Mouse (Mus musculus) G1E (cell line): ENCODE results near the gene Hist1h2ai. TPM values are rescaled to one million over a fixed set of nuclear protein-coding genes. Genes with fewer than 3 reads are reported as not detected.
"Not testable (repeated sequence)": the region's sequence is repeated elsewhere in the genome, so short reads cannot be mapped to it uniquely, and the experiment has no call there.

ENCODE experiments used
- ATAC-seq: 2 replicates; pipeline ENCODE4 v1.8.0; 2016; ENCODE audit warnings: mild to moderate bottlenecking; ENCODE audit not compliant: insufficient number of reproducible peaks, poor library complexity, low FRiP score, severe bottlenecking; ENCODE audit errors: extremely low read depth
- DNase-seq: peaks from one replicate; pipeline ENCODE4 v3.0.0; 2012; ENCODE audit warnings: low spot score
- H3K27me3 ChIP-seq: 2 replicates; pipeline ENCODE4 v1.6.1; 2012; ENCODE audit warnings: mild to moderate bottlenecking, low read length, inconsistent platforms; ENCODE audit not compliant: insufficient read depth
- H3K36me3 ChIP-seq: replicated peaks from 2 replicates; pipeline ENCODE3; 2012; ENCODE audit warnings: mild to moderate bottlenecking, inconsistent platforms
- H3K4me1 ChIP-seq: 2 replicates; pipeline ENCODE4 v1.6.1; 2012; ENCODE audit warnings: low read depth, low read length, inconsistent platforms, mixed read lengths; ENCODE audit not compliant: insufficient read depth
- H3K4me3 ChIP-seq: 2 replicates; pipeline ENCODE4 v1.5.1; 2012; ENCODE audit warnings: low read depth, mild to moderate bottlenecking, inconsistent platforms, low read length, moderate library complexity, mixed read lengths
- H3K9me3 ChIP-seq: replicated peaks from 2 replicates; pipeline ENCODE4 v1.6.1; 2012; ENCODE audit warnings: inconsistent platforms
- CTCF ChIP-seq: IDR thresholded peaks from 2 replicates; pipeline ENCODE4 v1.5.1; 2012; ENCODE audit warnings: low read depth, low read length, inconsistent platforms, mixed read lengths
- GATA1 ChIP-seq: IDR thresholded peaks from 2 replicates; pipeline ENCODE4 v1.6.1; 2012; ENCODE audit warnings: borderline replicate concordance, low read length, inconsistent platforms, mixed read lengths
- GATA2 ChIP-seq: IDR thresholded peaks from 2 replicates; pipeline ENCODE4 v1.6.1; 2012; ENCODE audit warnings: low read depth, low read length, inconsistent platforms, borderline replicate concordance
- POLR2AphosphoS5 ChIP-seq: IDR thresholded peaks from 2 replicates; pipeline ENCODE4 v1.6.1; 2012; ENCODE audit warnings: low read depth, low read length, inconsistent platforms; ENCODE audit not compliant: insufficient replicate concordance
- TAL1 ChIP-seq: conservative IDR thresholded peaks from 2 replicates; pipeline ENCODE4 v1.6.1; 2012; ENCODE audit warnings: low read depth, low read length, inconsistent platforms, mixed read lengths
- polyA plus RNA-seq: library from polyadenylated mRNA; stranded (reverse); fragments of >175 nt; gene quantifications from 2 replicates; pipeline ENCODE4 v1.2.3, GENCODE M21; 2012
- total RNA-seq, 2 experiments: library from RNA; stranded (forward) in 1 of 2; stranded (reverse) in 1 of 2; fragments of 200-1000 nt in 1 of 2; fragments of >200 nt in 1 of 2; fragmentation: Nextera tagmentation in 1 of 2; gene quantifications; 2 replicates each; pipeline ENCODE4 v1.2.3; 2014 to 2017

The Hist1h2ai gene
- total and polyA plus RNA-seq, 3 experiments: 968 to 2,651 (median 2,561) TPM

GRCm38 (mm10) chr13:21721757-21722372, 5.6 kb downstream of the Hist1h2ai start, which contains the start of gene Hist1h2bm:
Hist1h2bm (plus strand) TSS chr13:21722044.
- peak; percentile 78 for DNase-seq
- peak; percentile 98 for TF ChIP-seq POLR2AphosphoS5
- Histone ChIP-seq H3K4me1 (peaks cover 23% of the 10 kb centered on the region), H3K4me3 (peak within 1 kb of the TSS; percentile 67; the same call in 1 of the 2 replicates)
- H3K27me3 ChIP-seq, H3K36me3 ChIP-seq, H3K9me3 ChIP-seq: not testable (repeated sequence)
- ATAC-seq: peak; percentile 82

- ATAC-seq: no peak
- no peaks in the 10 kb centered on the region for H3K36me3 ChIP-seq
- peak overlapping the region; percentile 67; the same call in 1 of the 2 replicates for H3K4me3 ChIP-seq
- TF ChIP-seq GATA2 (no peak), POLR2AphosphoS5 (peak; percentile 81; the same call in 1 of the 2 replicates)
- no peak for DNase-seq
- H3K9me3 ChIP-seq: peaks cover 4% of the 10 kb centered on the region; the same call in 1 of the 2 replicates
- H3K4me1 ChIP-seq: peaks cover 20% of the 10 kb centered on the region
- H3K27me3 ChIP-seq: no peaks in the 10 kb centered on the region
Observed at GRCm38 (mm10) chr13:21722373-21722925, 6.2 kb downstream of the Hist1h2ai start.

- H3K9me3 ChIP-seq: peaks cover 4% of the 10 kb centered on the region; the same call in 1 of the 2 replicates
- ATAC-seq (no peak), DNase-seq (no peak)
- H3K4me1 ChIP-seq: peaks cover 20% of the 10 kb centered on the region
- H3K36me3 ChIP-seq: no peaks in the 10 kb centered on the region
- H3K27me3 ChIP-seq: no peaks in the 10 kb centered on the region
- TF ChIP-seq POLR2AphosphoS5 (peak; percentile 93; the same call in 1 of the 2 replicates), TAL1 (no peak), GATA1 (no peak), CTCF (no peak), GATA2 (no peak)
- no peak overlapping the region for H3K4me3 ChIP-seq
Observed at GRCm38 (mm10) chr13:21722993-21723836, 7.0 kb downstream of the Hist1h2ai start.

GRCm38 (mm10) chr13:21727948-21728572, 11.8 kb downstream of the Hist1h2ai start:
- DNase-seq (no peak), ATAC-seq (no peak)
- H3K36me3 ChIP-seq: no peaks in the 10 kb centered on the region
- H3K27me3 ChIP-seq: peaks cover 3% of the 10 kb centered on the region; the same call in 1 of the 2 replicates
- H3K4me3 ChIP-seq: no peak overlapping the region
- no peak for TF ChIP-seq CTCF
- TF ChIP-seq GATA2: no peak
- no peak for TF ChIP-seq TAL1
- no peak for TF ChIP-seq POLR2AphosphoS5
- TF ChIP-seq GATA1: no peak
- peaks cover 4% of the 10 kb centered on the region; the same call in 1 of the 2 replicates for H3K9me3 ChIP-seq
- H3K4me1 ChIP-seq: peaks cover 4% of the 10 kb centered on the region; the same call in 1 of the 2 replicates

- DNase-seq: no peak
- Histone ChIP-seq H3K4me3 (no peak overlapping the region), H3K27me3 (peaks cover 3% of the 10 kb centered on the region; the same call in 1 of the 2 replicates), H3K4me1 (peaks cover 16% of the 10 kb centered on the region), H3K36me3 (no peaks in the 10 kb centered on the region), H3K9me3 (peaks cover 4% of the 10 kb centered on the region; the same call in 1 of the 2 replicates)
- ATAC-seq: no peak
- no peak for TF ChIP-seq POLR2AphosphoS5
- no peak for TF ChIP-seq CTCF
- no peak for TF ChIP-seq GATA1
- no peak for TF ChIP-seq TAL1
- no peak for TF ChIP-seq GATA2
Observed at GRCm38 (mm10) chr13:21729544-21729943, 13.3 kb downstream of the Hist1h2ai start.

GRCm38 (mm10) chr13:21733466-21733865, 17.2 kb downstream of the Hist1h2ai start:
- Histone ChIP-seq H3K36me3 (no peaks in the 10 kb centered on the region), H3K4me3 (no peak overlapping the region), H3K27me3 (peaks cover 3% of the 10 kb centered on the region; the same call in 1 of the 2 replicates), H3K4me1 (peaks cover 28% of the 10 kb centered on the region), H3K9me3 (no peaks in the 10 kb centered on the region)
- ATAC-seq (no peak), DNase-seq (no peak)
- TF ChIP-seq POLR2AphosphoS5 (no peak), GATA2 (no peak), TAL1 (no peak), GATA1 (no peak), CTCF (no peak)
